In the genomic region with DNA sequence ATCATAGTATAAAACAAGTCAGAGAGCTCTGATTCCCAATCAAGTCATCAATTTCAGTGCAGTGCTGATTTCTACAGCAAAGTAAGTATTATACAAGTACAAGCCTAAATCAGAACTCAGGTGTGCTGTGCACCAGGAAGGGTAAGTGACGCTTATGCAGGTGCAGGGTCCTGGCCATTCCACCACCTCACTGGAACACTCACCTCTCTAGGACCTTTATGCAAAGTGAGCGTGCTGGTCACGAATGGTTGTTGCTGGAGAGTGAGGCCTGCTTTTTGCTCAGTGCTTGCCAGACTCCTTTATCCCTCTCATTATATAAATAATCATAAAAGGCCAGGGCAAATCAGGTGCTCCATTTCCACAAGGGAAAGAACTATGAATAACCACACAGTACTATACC, we compare ENCODE assay signal across 20 mouse cellular contexts. TPM values are rescaled to one million over a fixed set of nuclear protein-coding genes. Genes with fewer than 3 reads are reported as not detected.
DNase-seq lines count a peak whose midpoint lies in the region; ATAC-seq and TF ChIP-seq lines count a peak whose summit lies in the region.
"Had no signal": no experiment of that assay in that cellular context is flagged by ENCODE, and none has a peak within 500 bp of the region (broad histone marks: within the 10 kb centered on the region; RNA-seq: fewer than 3 reads in every experiment).

No protein-coding gene starts in this region.

- no peak overlapping the region for H3K4me2 ChIP-seq in heart, embryonic 14.5 days (ENCODE audit: low read length)
- H3K4me2 ChIP-seq: embryonic facial prominence, embryonic 13.5 days; forebrain, embryonic 15.5 days; heart, embryonic 11.5 days; intestine, embryonic 15.5 days had no signal

- intact Hi-C loops in gastrocnemius, adult 2 months (cut with DNase I): no loop called here

- peaks cover 11 to 57% of the 10 kb centered on the region in 2 experiments for H3K4me1 ChIP-seq in heart, embryonic 14.5 days (ENCODE audit: control insufficient read depth in 2 of 2, insufficient read depth in 2 of 2, low read length in 2 of 2)
- H3K4me1 ChIP-seq in embryonic facial prominence, embryonic 10.5 days: peaks cover 54% of the 10 kb centered on the region

- TF ChIP-seq CTCF in gastrocnemius, adult 2 months (IDR thresholded peaks at IDR 0.05): no peak

- H3K27me3 ChIP-seq in heart, embryonic 14.5 days (ENCODE audit: control insufficient read depth, insufficient read depth, low read length): no peaks in the 10 kb centered on the region
- no peaks in the 10 kb centered on the region for H3K27me3 ChIP-seq in embryonic facial prominence, embryonic 10.5 days (replicated peaks; ENCODE audit: low read depth, poor library complexity, severe bottlenecking)
- H3K27me3 ChIP-seq: embryonic facial prominence, embryonic 13.5 days; forebrain, embryonic 15.5 days; intestine, embryonic 15.5 days had no signal

- WGBS in heart, embryonic 14.5 days: 81% methylated on average over 3 of the region's 3 CpGs
- 86% methylated on average over 3 of the region's 3 CpGs for WGBS in embryonic facial prominence, embryonic 10.5 days

- H3K9me3 ChIP-seq in heart, embryonic 14.5 days (ENCODE audit: control insufficient read depth, low read length): no peaks in the 10 kb centered on the region
- no peaks in the 10 kb centered on the region for H3K9me3 ChIP-seq in embryonic facial prominence, embryonic 10.5 days
- H3K9me3 ChIP-seq: embryonic facial prominence, embryonic 13.5 days; forebrain, embryonic 15.5 days; intestine, embryonic 15.5 days had no signal

- DNase-seq in gastrocnemius, adult 2 months: no peak
- no peak for DNase-seq in gastrocnemius, adult 18-20 months (ENCODE audit: low spot score)
- no peak for DNase-seq in heart, adult 18-20 months
- peak; percentile 27 for DNase-seq in A20 (ENCODE audit: low read depth, low spot score)
- DNase-seq in embryonic facial prominence, embryonic 10.5 days (ENCODE audit: low spot score): no peak
- DNase-seq: adrenal gland, adult 8-10 months; adrenal gland, postnatal 36 days; cerebellum, adult 2 months; cerebellum, postnatal 10 days; embryo, embryonic 11 days; gastrocnemius, postnatal 14 days; kidney, adult 18-20 months had no signal

- no peak for ATAC-seq in heart, embryonic 14.5 days (ENCODE audit: insufficient number of reproducible peaks, insufficient read depth, low FRiP score, low read depth)
- ATAC-seq in megakaryocyte-erythroid progenitor cell, adult 5-6 weeks (replicated peaks; ENCODE audit: low FRiP score, low TSS enrichment, poor library complexity, severe bottlenecking): no peak
- ATAC-seq: forebrain, embryonic 15.5 days; intestine, embryonic 15.5 days had no signal

- peak overlapping the region; percentile 84 for H3K4me3 ChIP-seq in gastrocnemius, adult 2 months
- no peak overlapping the region for H3K4me3 ChIP-seq in heart, embryonic 14.5 days (ENCODE audit: control insufficient read depth in 1 of 2, insufficient read depth in 1 of 2, low read depth in 1 of 2, low read length in 2 of 2)
- 0 out of 2 replicates have a peak overlapping the region, but pooled peaks have one; percentile 15 for H3K4me3 ChIP-seq in embryonic facial prominence, embryonic 10.5 days
- H3K4me3 ChIP-seq: embryonic facial prominence, embryonic 13.5 days; forebrain, embryonic 15.5 days; intestine, embryonic 15.5 days had no signal

- peaks cover 51% of the 10 kb centered on the region for H3K36me3 ChIP-seq in heart, embryonic 14.5 days (ENCODE audit: control insufficient read depth, insufficient read depth, low read length)
- H3K36me3 ChIP-seq in embryonic facial prominence, embryonic 10.5 days (replicated peaks): peaks cover 43% of the 10 kb centered on the region

- peak overlapping the region; percentile 31; the same call in 1 of the 2 replicates for H3K9ac ChIP-seq in heart, embryonic 14.5 days (ENCODE audit: low read length)
- H3K9ac ChIP-seq: embryonic facial prominence, embryonic 13.5 days; forebrain, embryonic 15.5 days; intestine, embryonic 15.5 days had no signal

- peak overlapping the region; percentile 97; the same call in 1 of the 2 replicates for H3K27ac ChIP-seq in gastrocnemius, adult 2 months
- no peak overlapping the region for H3K27ac ChIP-seq in heart, embryonic 14.5 days (replicated peaks in 1 of 2; ENCODE audit: control insufficient read depth in 1 of 2, insufficient read depth in 1 of 2, low read depth in 2 of 2, low read length in 2 of 2)
- H3K27ac ChIP-seq in embryonic facial prominence, embryonic 10.5 days (replicated peaks): no peak overlapping the region
- H3K27ac ChIP-seq: embryonic facial prominence, embryonic 13.5 days; forebrain, embryonic 15.5 days; hindbrain, embryonic 14.5 days; intestine, embryonic 15.5 days had no signal

RNA-seq across cellular contexts. Expression of a gene that starts 2.4 kb away (rescaled TPM):
- total RNA-seq in gastrocnemius, adult 2 months (2021): 100 to 1,000 TPM; 120 to 152 TPM
- 100 to 1,000 TPM; 126 to 132 TPM for total RNA-seq in gastrocnemius, adult 18-20 months (2021)
- polyA plus RNA-seq in heart, embryonic 14.5 days (2014; fragmentation: Nextera tagmentation; extraction: Ambion mirVana): 216 and 225 TPM in 2 replicates
- total RNA-seq in heart, adult 18-20 months (2021): 100 to 1,000 TPM; 108 to 122 TPM
- polyA plus RNA-seq in embryonic facial prominence, embryonic 10.5 days (2016; fragmentation: Nextera tagmentation; extraction: Ambion mirVana): 253 and 263 TPM in 2 replicates
- total RNA-seq in megakaryocyte-erythroid progenitor cell, adult 5-6 weeks (2014; fragmentation: Nextera tagmentation): 202 and 239 TPM in 2 replicates
- total RNA-seq in megakaryocyte-erythroid progenitor cell, adult 5-6 weeks (2017): 102 and 122 TPM in 2 replicates

RNA-seq across cellular contexts. Expression of a gene that starts 5.6 kb away (rescaled TPM):
- 1 to 10 TPM; 1.9 to 3.3 TPM for total RNA-seq in gastrocnemius, adult 2 months (2021)
- 1 to 10 TPM; 1.8 to 2.1 TPM for total RNA-seq in gastrocnemius, adult 18-20 months (2021)
- polyA plus RNA-seq in heart, embryonic 14.5 days (2014; fragmentation: Nextera tagmentation; extraction: Ambion mirVana): 16.5 and 17.8 TPM in 2 replicates
- 1 to 10 TPM; 4.6 to 6.1 TPM for total RNA-seq in heart, adult 18-20 months (2021)
- 20.2 and 20.9 TPM in 2 replicates for polyA plus RNA-seq in embryonic facial prominence, embryonic 10.5 days (2016; fragmentation: Nextera tagmentation; extraction: Ambion mirVana)
- 6.7 and 8.6 TPM in 2 replicates for total RNA-seq in megakaryocyte-erythroid progenitor cell, adult 5-6 weeks (2014; fragmentation: Nextera tagmentation)
- total RNA-seq in megakaryocyte-erythroid progenitor cell, adult 5-6 weeks (2017): 2.7 and 3.7 TPM in 2 replicates

RNA-seq across cellular contexts. Expression of a gene that starts 7.0 kb away (rescaled TPM):
- 10 to 100 TPM; 35.0 to 37.0 TPM for total RNA-seq in gastrocnemius, adult 2 months (2021)
- total RNA-seq in gastrocnemius, adult 18-20 months (2021): 10 to 100 TPM; 27.3 to 36.0 TPM
- 21.7 and 25.4 TPM in 2 replicates for polyA plus RNA-seq in heart, embryonic 14.5 days (2014; fragmentation: Nextera tagmentation; extraction: Ambion mirVana)
- 10 to 100 TPM; 28.5 to 36.0 TPM for total RNA-seq in heart, adult 18-20 months (2021)
- 34.2 and 36.3 TPM in 2 replicates for polyA plus RNA-seq in embryonic facial prominence, embryonic 10.5 days (2016; fragmentation: Nextera tagmentation; extraction: Ambion mirVana)
- total RNA-seq in megakaryocyte-erythroid progenitor cell, adult 5-6 weeks (2014; fragmentation: Nextera tagmentation): 34.3 and 35.6 TPM in 2 replicates
- 16.5 and 22.0 TPM in 2 replicates for total RNA-seq in megakaryocyte-erythroid progenitor cell, adult 5-6 weeks (2017)

RNA-seq across cellular contexts. Expression of a gene that starts 26.3 kb away (rescaled TPM):
- total RNA-seq in gastrocnemius, adult 2 months (2021): 10 to 100 TPM; 73.8 to 76.3 TPM
- total RNA-seq in gastrocnemius, adult 18-20 months (2021): 10 to 100 TPM; 65.7 to 75.8 TPM
- 69.2 and 75.7 TPM in 2 replicates for polyA plus RNA-seq in heart, embryonic 14.5 days (2014; fragmentation: Nextera tagmentation; extraction: Ambion mirVana)
- 10 to 100 TPM; 95.8 to 97.9 TPM for total RNA-seq in heart, adult 18-20 months (2021)
- polyA plus RNA-seq in embryonic facial prominence, embryonic 10.5 days (2016; fragmentation: Nextera tagmentation; extraction: Ambion mirVana): 117 and 120 TPM in 2 replicates
- 99.9 and 104 TPM in 2 replicates for total RNA-seq in megakaryocyte-erythroid progenitor cell, adult 5-6 weeks (2014; fragmentation: Nextera tagmentation)
- total RNA-seq in megakaryocyte-erythroid progenitor cell, adult 5-6 weeks (2017): 50.4 and 55.1 TPM in 2 replicates

RNA-seq across cellular contexts. Expression of a gene that starts 32.2 kb away (rescaled TPM):
- 100 to 1,000 TPM; 142 to 187 TPM for total RNA-seq in gastrocnemius, adult 2 months (2021)
- total RNA-seq in gastrocnemius, adult 18-20 months (2021): 100 to 1,000 TPM; 141 to 171 TPM
- polyA plus RNA-seq in heart, embryonic 14.5 days (2014; fragmentation: Nextera tagmentation; extraction: Ambion mirVana): 153 and 172 TPM in 2 replicates
- 10 to 100 TPM; 87.3 to 87.9 TPM for total RNA-seq in heart, adult 18-20 months (2021)
- polyA plus RNA-seq in embryonic facial prominence, embryonic 10.5 days (2016; fragmentation: Nextera tagmentation; extraction: Ambion mirVana): 0.50 and 0.54 TPM in 2 replicates
- total RNA-seq in megakaryocyte-erythroid progenitor cell, adult 5-6 weeks (2014; fragmentation: Nextera tagmentation): not detected in 2 replicates
- total RNA-seq in megakaryocyte-erythroid progenitor cell, adult 5-6 weeks (2017): 0.05 and 0.46 TPM in 2 replicates
- total RNA-seq: hematopoietic stem cell, adult 5-6 weeks had no signal

Comparison
In these comparisons a context has a peak if more than half of its experiments do, and no peak if none do; other contexts are left out.
1. H3K4me3 ChIP-seq: peak in gastrocnemius, adult 2 months (single experiment) and embryonic facial prominence, embryonic 10.5 days (single experiment); none in heart, embryonic 14.5 days (0 of 2).